Comparison of ENCODE assay signal across 10 mouse cellular contexts in genomic region chr6:121018147-121018546, GRCm38 (mm10).
DNase-seq lines count a peak whose midpoint lies in the region; TF ChIP-seq lines count a peak whose summit lies in the region.
"Had no signal": no experiment of that assay in that cellular context is flagged by ENCODE, and none has a peak within 500 bp of the region (broad histone marks: within the 10 kb centered on the region; RNA-seq: fewer than 3 reads in every experiment).

No protein-coding gene starts in this region.

- H3K27ac ChIP-seq in heart, adult 2 months, result peak overlapping the region; percentile 87
- H3K27ac ChIP-seq in heart, embryonic 10.5 days, result no peak overlapping the region
- H3K27ac ChIP-seq: embryonic facial prominence, embryonic 10.5 days; liver, embryonic 15.5 days had no signal

- WGBS in heart, adult 2 months, result 60% methylated on average over 4 of the region's 4 CpGs
- 93% methylated on average over 4 of the region's 4 CpGs for WGBS in heart, embryonic 10.5 days

- H3K79me2 ChIP-seq in heart, adult 2 months (replicated peaks; ENCODE audit: control insufficient read depth, insufficient read depth, low read length), result no peaks in the 10 kb centered on the region

- no peak for TF ChIP-seq CTCF in heart, adult 2 months (IDR thresholded peaks at IDR 0.05)

- no peak for TF ChIP-seq POLR2A in heart, adult 2 months (IDR thresholded peaks at IDR 0.05; ENCODE audit: insufficient read depth, low read depth, low read length)

- H3K4me3 ChIP-seq in heart, adult 2 months, result no peak overlapping the region
- H3K4me3 ChIP-seq in heart, embryonic 10.5 days, result no peak overlapping the region
- H3K4me3 ChIP-seq: embryonic facial prominence, embryonic 10.5 days; liver, embryonic 15.5 days had no signal

- peak; percentile 53; the same call in 1 of the 2 replicates for TF ChIP-seq EP300 in heart, adult 2 months (IDR thresholded peaks at IDR 0.05; ENCODE audit: insufficient read depth, low read depth, low read length)

- peaks cover 8% of the 10 kb centered on the region for H3K4me1 ChIP-seq in heart, adult 2 months (ENCODE audit: control insufficient read depth, insufficient read depth, low read length)
- peaks cover 14% of the 10 kb centered on the region for H3K4me1 ChIP-seq in heart, embryonic 10.5 days

- H3K36me3 ChIP-seq in heart, adult 2 months (ENCODE audit: control insufficient read depth, insufficient read depth, low read length), result no peaks in the 10 kb centered on the region
- peaks cover 88% of the 10 kb centered on the region for H3K36me3 ChIP-seq in heart, embryonic 10.5 days

- intact Hi-C loops in heart, adult 2 months (cut with DNase I), result no loop called here
- intact Hi-C loops in heart, postnatal 14 days (cut with DNase I), result no loop called here

- H3K9ac ChIP-seq in heart, adult 2 months (ENCODE audit: low read depth, low read length), result no peak overlapping the region
- H3K9ac ChIP-seq: liver, embryonic 15.5 days had no signal

- no peaks in the 10 kb centered on the region for H3K27me3 ChIP-seq in heart, adult 2 months (ENCODE audit: control insufficient read depth, insufficient read depth, low read length)
- no peaks in the 10 kb centered on the region for H3K27me3 ChIP-seq in heart, embryonic 10.5 days (ENCODE audit: insufficient read depth, poor library complexity, severe bottlenecking)
- H3K27me3 ChIP-seq: liver, embryonic 15.5 days had no signal

- DNase-seq in adrenal gland, postnatal 10 days, result peak; percentile 56
- DNase-seq in adrenal gland, adult (ENCODE audit: inconsistent age in 2 of 2, low spot score in 1 of 2), result no peak
- peak; percentile 62 to 74 for DNase-seq in heart, adult 2 months
- DNase-seq in heart, embryonic 10.5 days (ENCODE audit: low spot score), result no peak
- peak; percentile 85 for DNase-seq in cerebellum, adult 9-11 months
- peak; percentile 33 to 47 for DNase-seq in heart, postnatal 14 days
- DNase-seq in thymus, postnatal 0 days (ENCODE audit: low spot score), result no peak
- no peak for DNase-seq in kidney, adult 9 months

- H3K9me3 ChIP-seq in heart, embryonic 10.5 days, result no peaks in the 10 kb centered on the region
- H3K9me3 ChIP-seq: embryonic facial prominence, embryonic 10.5 days; liver, embryonic 15.5 days had no signal

Comparison
In these comparisons a context has a peak if more than half of its experiments do, and no peak if none do; other contexts are left out.
1. DNase-seq: peak in adrenal gland, postnatal 10 days (single experiment), heart, adult 2 months (2 of 2), cerebellum, adult 9-11 months (single experiment) and heart, postnatal 14 days (2 of 2); none in adrenal gland, adult (0 of 2), heart, embryonic 10.5 days (single experiment), thymus, postnatal 0 days (single experiment) and kidney, adult 9 months (single experiment).